Mouse (Mus musculus) natural killer cell, adult 2 months (primary cell): ENCODE results near the gene Tmem44.

Source experiments
- DNase-seq, 2 experiments: peaks; one replicate each; pipeline ENCODE4 v3.0.0; 2022; ENCODE audit warnings: low spot score in 2 of 2

Tmem44 gene

GRCm38 (mm10) chr16:30518635-30519034, 32.0 kb downstream of the Tmem44 start:
- DNase-seq, result no peak

GRCm38 (mm10) chr16:30517666-30518283, 32.9 kb downstream of the Tmem44 start:
- DNase-seq, result no peak

GRCm38 (mm10) chr16:30516993-30517392, 33.6 kb downstream of the Tmem44 start:
- DNase-seq, result no peak

- peak in 1 of 2 experiments; percentile 53 for DNase-seq
These were observed 35.2 kb downstream of the Tmem44 start for GRCm38 (mm10) chr16:30515418-30515817.

- DNase-seq, result no peak
These were observed 37.3 kb downstream of the Tmem44 start for GRCm38 (mm10) chr16:30513050-30514024.

- DNase-seq, result no peak
These were observed 38.1 kb downstream of the Tmem44 start for GRCm38 (mm10) chr16:30512375-30513049.

GRCm38 (mm10) chr16:30511563-30512340, 38.9 kb downstream of the Tmem44 start:
- no peak for DNase-seq

- DNase-seq, result peak; percentile 80 to 86
These were observed 39.9 kb downstream of the Tmem44 start for GRCm38 (mm10) chr16:30510504-30511451.

- DNase-seq, result no peak
These were observed 40.6 kb downstream of the Tmem44 start for GRCm38 (mm10) chr16:30510091-30510490.

- DNase-seq, result no peak
These were observed 41.3 kb downstream of the Tmem44 start for GRCm38 (mm10) chr16:30509340-30509739.

- DNase-seq, result no peak
These were observed 41.9 kb downstream of the Tmem44 start for GRCm38 (mm10) chr16:30508738-30509137.

- DNase-seq, result no peak
These were observed 43.5 kb downstream of the Tmem44 start for GRCm38 (mm10) chr16:30507120-30507519.

GRCm38 (mm10) chr16:30505311-30506031, 45.2 kb downstream of the Tmem44 start:
- DNase-seq, result no peak

GRCm38 (mm10) chr16:30504856-30505255, 45.8 kb downstream of the Tmem44 start:
- DNase-seq, result no peak

GRCm38 (mm10) chr16:30503958-30504357, 46.7 kb downstream of the Tmem44 start:
- DNase-seq, result peak; percentile 44 to 46

- no peak for DNase-seq
These were observed 48.3 kb downstream of the Tmem44 start for GRCm38 (mm10) chr16:30502221-30502891.

- DNase-seq, result no peak
These were observed 49.0 kb downstream of the Tmem44 start for GRCm38 (mm10) chr16:30501621-30502020.

- no peak for DNase-seq
These were observed 50.4 kb downstream of the Tmem44 start for GRCm38 (mm10) chr16:30500223-30500622.
